16 mouse cellular contexts compared by ENCODE assay signal in the genomic region with DNA sequence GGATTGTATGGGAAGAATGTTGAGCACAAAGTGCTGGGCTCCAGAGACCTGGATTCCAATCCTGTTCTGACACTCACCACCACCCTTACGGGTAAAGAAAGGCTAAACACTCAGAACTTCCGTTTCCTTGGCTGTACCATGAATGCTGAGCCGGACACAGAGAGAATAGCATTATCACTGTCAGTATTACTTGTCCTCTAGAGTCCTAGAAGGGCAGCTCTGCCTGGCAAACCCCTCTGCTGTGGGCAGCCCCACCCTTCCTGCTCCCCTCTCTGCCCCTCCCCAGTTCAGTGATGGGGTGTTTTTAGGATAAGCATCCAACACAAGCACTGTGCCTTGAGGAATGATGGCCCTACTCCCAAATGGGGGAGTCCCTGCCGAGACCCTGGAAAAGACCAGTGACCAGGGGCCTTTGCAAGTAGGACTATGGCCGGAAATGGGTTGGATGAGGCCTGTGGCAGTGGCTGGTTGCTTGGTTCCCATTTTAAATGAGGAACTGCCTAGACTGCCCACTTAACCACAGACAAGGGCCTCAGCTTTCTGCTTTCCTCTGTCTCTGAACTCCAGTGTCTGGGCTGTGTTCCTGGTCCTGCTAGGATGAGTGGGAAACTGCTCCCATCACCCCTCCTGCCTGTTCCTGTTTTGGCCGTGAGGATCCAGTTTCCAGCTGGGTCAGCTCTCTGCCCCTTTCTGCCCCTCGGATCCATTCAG. TPM values are rescaled to one million over a fixed set of nuclear protein-coding genes. Genes with fewer than 3 reads are reported as not detected.
DNase-seq lines count a peak whose midpoint lies in the region; ATAC-seq lines count a peak whose summit lies in the region.
"Had no signal": no experiment of that assay in that cellular context is flagged by ENCODE, and none has a peak within 500 bp of the region (broad histone marks: within the 10 kb centered on the region; RNA-seq: fewer than 3 reads in every experiment).

No protein-coding gene starts in this region.

- peak; percentile 20 to 63 for DNase-seq in heart, adult 18-20 months
- no peak for DNase-seq in heart, postnatal 4 days
- peak; percentile 14 to 22 for DNase-seq in B cell, adult 2 months
- no peak for DNase-seq in right cerebral cortex, adult 2 months (ENCODE audit: low spot score in 2 of 2)
- DNase-seq in right cerebral cortex, postnatal 4 days = no peak
- no peak for DNase-seq in frontal cortex, postnatal 25 days (ENCODE audit: low spot score in 2 of 2)
- DNase-seq: adrenal gland, postnatal 14 days; cerebellum, postnatal 36 days; gastrocnemius, postnatal 10 days; kidney, adult 11 months; kidney, postnatal 36 days; layer of hippocampus, postnatal 36 days; lung, postnatal 36 days had no signal

- ATAC-seq in granulocyte monocyte progenitor cell, adult 5-6 weeks (replicated peaks; ENCODE audit: poor library complexity, severe bottlenecking) = peak; percentile 88
- peak; percentile 84 for ATAC-seq in monocyte, adult 5-6 weeks (replicated peaks; ENCODE audit: insufficient number of reproducible peaks, low FRiP score, low TSS enrichment, poor library complexity, severe bottlenecking)
- ATAC-seq: forebrain, embryonic 14.5 days had no signal

RNA-seq across cellular contexts. Expression of a gene that starts 23.2 kb away (rescaled TPM):
- 10 to 100 TPM; 21.0 to 21.2 TPM for total RNA-seq in heart, adult 18-20 months (2021)
- total RNA-seq in heart, postnatal 4 days (2021) = 10 to 100 TPM; 25.0 to 26.8 TPM
- total RNA-seq in granulocyte monocyte progenitor cell, adult 5-6 weeks (2014; fragmentation: Nextera tagmentation) = 23.4 and 24.7 TPM in 2 replicates
- total RNA-seq in granulocyte monocyte progenitor cell, adult 5-6 weeks (2017) = 9.1 and 11.2 TPM in 2 replicates
- total RNA-seq in monocyte, adult 5-6 weeks (2017) = 75.5 to 116 TPM (median 87.6 TPM) in 3 replicates

Comparison
In these comparisons a context has a peak if more than half of its experiments do, and no peak if none do; other contexts are left out.
1. DNase-seq: peak in heart, adult 18-20 months (2 of 2) and B cell, adult 2 months (2 of 2); none in heart, postnatal 4 days (single experiment), right cerebral cortex, adult 2 months (0 of 2), right cerebral cortex, postnatal 4 days (single experiment) and frontal cortex, postnatal 25 days (0 of 2).